Mouse (Mus musculus) left cerebral cortex, postnatal 10 days (tissue): ENCODE measurements around the gene Spata3. TPM values are rescaled to one million over a fixed set of nuclear protein-coding genes. Genes with fewer than 3 reads are reported as not detected.
A peak's percentile ranks its signal among the peaks of the same experiment; 100 is the strongest.

Source experiments
- DNase-seq, 2 experiments: peaks; one replicate each; pipeline ENCODE4 v3.0.0; 2021 to 2022; ENCODE audit warnings: low spot score in 2 of 2, mixed read lengths in 1 of 2; ENCODE audit errors: extremely low spot score in 1 of 2
- intact Hi-C: fragments of 180-260 bp; cut with DNase I; formaldehyde crosslinking; loops from one replicate; pipeline ENCODE4 v1.15.1; 2025
- total RNA-seq, 2 experiments: library from RNA; stranded (reverse); gene quantifications; 2 replicates each; pipeline ENCODE4 v1.2.3; 2021

Gene Spata3
- total RNA-seq, 2 experiments from 2014 or later: 0.62 to 0.89 TPM

- intact Hi-C loops: no loop called here
- DNase-seq: peak; percentile 74 to 85
These were observed 1.8 kb downstream of the Spata3 start for GRCm38 (mm10) chr1:86018235-86019055.

DNA sequence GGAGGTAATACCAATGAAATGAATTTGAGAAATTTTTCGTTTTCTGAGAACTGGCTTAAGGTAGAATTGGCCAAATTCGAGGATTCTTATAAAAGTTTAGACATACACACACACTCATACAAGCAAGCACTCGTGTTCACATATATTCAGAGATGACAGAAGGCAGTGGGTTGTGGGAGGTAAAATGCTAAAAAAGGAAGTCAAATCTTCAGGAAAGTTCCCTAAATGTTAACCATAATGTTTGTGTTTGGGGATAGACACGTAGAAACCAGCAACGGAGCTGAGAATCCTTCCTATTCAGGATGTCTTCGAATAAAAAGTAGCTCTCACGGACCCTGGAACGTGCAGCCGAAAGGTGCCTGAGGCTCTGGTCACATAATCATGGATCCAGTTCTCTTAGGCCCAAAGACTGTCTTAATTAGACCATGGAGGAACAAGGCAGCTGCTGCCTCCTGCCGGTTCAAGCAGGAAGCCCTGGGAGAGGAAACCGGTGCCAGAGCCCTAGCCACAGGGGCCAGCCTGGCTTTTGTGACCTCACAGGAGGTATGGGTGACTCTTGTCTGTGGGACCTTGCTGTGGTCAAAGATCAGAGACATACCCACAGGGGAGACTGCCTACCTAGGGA, 4.9 kb downstream of the Spata3 start:
- peak in 1 of 2 experiments; percentile 47 for DNase-seq
- intact Hi-C loops: no loop called here

- peak; percentile 55 to 65 for DNase-seq
- intact Hi-C loops: no loop called here
These were observed 15.8 kb downstream of the Spata3 start for GRCm38 (mm10) chr1:86032273-86032987.

DNA sequence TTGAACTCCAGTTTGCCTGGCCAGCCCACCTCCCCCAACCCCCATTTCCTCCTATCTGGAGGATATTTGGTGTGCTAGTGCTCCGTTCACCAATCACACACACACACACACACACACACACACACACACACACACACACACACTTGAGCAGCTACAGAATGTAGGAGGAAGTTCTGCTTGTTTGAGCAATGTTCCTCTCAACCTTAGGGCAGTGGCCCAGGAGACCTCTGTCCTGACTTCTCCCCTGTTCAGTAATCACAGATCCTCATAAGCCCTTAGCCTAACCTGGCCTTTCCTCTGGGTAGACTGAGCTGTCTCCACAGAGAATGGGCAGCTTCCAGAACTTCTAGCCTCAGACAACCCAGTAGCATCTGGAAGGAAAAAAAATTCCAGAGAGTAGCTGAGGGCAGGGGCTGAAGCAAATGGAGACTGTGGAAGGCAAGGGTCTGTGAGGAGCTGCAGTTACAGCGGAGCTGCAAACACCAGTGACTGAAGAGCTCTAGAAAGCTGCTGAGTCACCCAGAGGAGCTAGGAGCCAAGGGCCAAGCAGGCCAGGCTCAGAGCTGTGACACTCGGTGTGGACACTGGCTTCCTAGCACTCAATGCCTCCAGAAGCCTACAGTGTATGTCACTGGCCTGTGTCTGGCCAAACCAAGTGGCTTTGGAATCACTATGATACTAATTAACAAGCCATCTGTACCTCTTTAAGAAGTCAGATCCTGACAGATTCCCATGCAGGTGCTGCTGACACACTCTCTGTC, 21.8 kb downstream of the Spata3 start:
- intact Hi-C loops: no loop called here
- DNase-seq: no peak

GRCm38 (mm10) chr1:86040131-86040530, 23.5 kb downstream of the Spata3 start:
- no peak for DNase-seq
- intact Hi-C loops: no loop called here

DNA sequence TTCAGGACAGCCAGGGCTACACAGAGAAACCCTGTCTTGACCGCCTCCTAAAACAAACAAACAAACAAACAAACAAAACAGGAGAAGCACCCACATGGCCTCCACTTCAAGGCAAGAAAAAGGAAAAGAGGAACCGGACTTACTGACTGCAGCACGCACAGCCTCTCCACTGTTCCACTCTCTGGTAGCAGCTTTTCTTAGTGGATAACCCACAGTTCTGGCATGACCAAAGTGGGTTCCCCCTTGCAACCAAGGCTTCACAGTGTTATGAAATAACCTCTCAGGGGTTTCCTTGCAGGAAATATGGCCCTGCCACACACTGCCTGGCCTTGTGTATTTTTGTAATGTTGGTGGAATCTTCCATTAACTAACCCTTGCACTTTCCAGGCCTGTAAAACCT, 24.2 kb downstream of the Spata3 start:
- intact Hi-C loops: no loop called here
- DNase-seq: no peak

- no peak for DNase-seq
- intact Hi-C loops: no loop called here
These were observed 28.4 kb downstream of the Spata3 start for GRCm38 (mm10) chr1:86045056-86045455.

DNA sequence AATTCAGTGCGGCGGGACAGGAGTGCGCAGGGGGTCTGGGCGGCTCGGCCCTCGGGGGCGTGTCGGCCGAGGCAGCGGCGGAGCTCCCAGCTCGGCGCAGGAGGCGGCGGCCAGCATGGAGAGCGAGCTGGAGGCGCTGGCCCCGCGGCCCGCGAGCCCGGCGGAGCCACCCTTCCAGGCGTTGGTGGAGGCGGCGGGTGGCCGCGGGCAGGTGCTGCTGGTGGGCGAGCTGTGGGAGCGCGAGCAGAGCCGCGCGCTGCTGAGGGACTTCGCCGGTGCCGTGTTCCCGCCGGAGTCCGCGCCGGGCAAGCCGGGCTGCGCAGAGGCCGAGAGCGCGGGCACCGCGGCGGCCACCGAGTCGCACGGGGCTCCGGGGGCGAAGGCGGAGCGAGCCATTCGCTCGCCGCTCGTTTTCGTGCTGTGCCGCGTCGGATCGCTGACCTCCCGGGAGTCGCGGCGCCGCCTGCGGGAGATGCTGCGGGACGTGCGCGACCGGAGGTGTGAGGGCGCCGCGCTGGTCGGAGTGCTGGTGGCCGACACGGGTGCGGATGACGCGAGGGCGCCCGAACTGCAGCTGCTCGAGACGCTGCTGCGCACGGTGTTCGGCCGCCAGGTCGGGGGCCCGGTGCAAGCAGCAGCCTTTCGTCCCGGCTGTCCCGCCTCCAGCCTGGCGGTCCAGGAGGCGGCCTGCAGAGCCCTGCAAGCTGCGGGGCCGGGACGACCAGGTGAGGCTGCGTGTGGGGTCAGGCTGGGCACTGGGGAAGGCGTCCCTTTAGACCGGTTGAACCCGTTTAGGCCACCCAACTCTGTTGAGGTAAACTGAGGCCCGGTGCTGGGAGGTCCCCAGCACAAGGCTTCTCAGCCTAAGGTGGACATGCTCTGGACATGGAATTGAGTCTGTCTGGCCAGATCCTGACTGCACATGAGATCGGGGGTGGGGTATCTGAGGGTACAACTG, 29.5 kb downstream of the Spata3 start, which contains the start of gene 2810459M11Rik:
TSS of gene 2810459M11Rik (plus strand) at position 16 of the 958 bp plus-strand sequence.
- intact Hi-C loops: no loop called here
- DNase-seq: peak in 1 of 2 experiments; percentile 72

GRCm38 (mm10) chr1:86046833-86047563, 30.4 kb downstream of the Spata3 start:
- intact Hi-C loops: no loop called here
- DNase-seq: no peak

- intact Hi-C loops: no loop called here
- DNase-seq: no peak
These were observed 31.6 kb downstream of the Spata3 start for GRCm38 (mm10) chr1:86048231-86048630.

- DNase-seq: no peak
- intact Hi-C loops: no loop called here
These were observed 32.1 kb downstream of the Spata3 start for GRCm38 (mm10) chr1:86048744-86049143.

GRCm38 (mm10) chr1:86053198-86053921, 36.7 kb downstream of the Spata3 start:
- peak; percentile 76 to 87 for DNase-seq
- intact Hi-C loops: no loop called here

- DNase-seq: no peak
- intact Hi-C loops: no loop called here
These were observed 38.3 kb downstream of the Spata3 start for GRCm38 (mm10) chr1:86054943-86055342.

DNA sequence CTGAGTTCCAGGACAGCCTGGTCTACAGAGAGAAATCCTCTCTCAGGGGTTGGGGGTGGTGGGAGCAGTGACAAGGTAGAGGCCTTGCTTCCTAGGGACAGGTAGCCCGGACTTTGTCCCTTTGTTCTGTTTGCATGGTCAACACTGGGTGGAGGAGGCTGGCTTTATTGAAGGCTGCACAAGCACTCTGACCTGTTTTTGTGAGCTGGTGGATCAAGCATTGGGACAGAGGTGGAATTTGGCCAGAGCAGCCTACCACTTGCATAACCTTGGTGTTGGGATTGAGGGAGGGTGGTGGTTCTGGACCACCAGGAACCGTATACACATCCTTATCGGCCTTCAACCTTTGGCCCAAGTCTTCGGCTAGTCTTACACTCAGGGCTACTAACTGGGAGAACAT, 39.7 kb downstream of the Spata3 start:
- intact Hi-C loops: no loop called here

GRCm38 (mm10) chr1:86058856-86059769, 42.5 kb downstream of the Spata3 start:
- peak; percentile 87 to 94 for DNase-seq
- intact Hi-C loops: no loop called here

More for the DNA sequence above, 39.7 kb downstream of the Spata3 start:
- no peak for DNase-seq

GRCm38 (mm10) chr1:86062523-86062922, 45.9 kb downstream of the Spata3 start:
- DNase-seq: no peak
- intact Hi-C loops: no loop called here
